Mouse (Mus musculus) testis, postnatal 10 days (tissue): Measurements from ENCODE around the gene Gal3st2c.
"Not testable (repeated sequence)": the region's sequence is repeated elsewhere in the genome, so short reads cannot be mapped to it uniquely, and the experiment has no call there.

ENCODE experiments used
- DNase-seq: peaks from one replicate; pipeline ENCODE4 v3.0.0; 2021; ENCODE audit warnings: low spot score

Gene Gal3st2c

DNA sequence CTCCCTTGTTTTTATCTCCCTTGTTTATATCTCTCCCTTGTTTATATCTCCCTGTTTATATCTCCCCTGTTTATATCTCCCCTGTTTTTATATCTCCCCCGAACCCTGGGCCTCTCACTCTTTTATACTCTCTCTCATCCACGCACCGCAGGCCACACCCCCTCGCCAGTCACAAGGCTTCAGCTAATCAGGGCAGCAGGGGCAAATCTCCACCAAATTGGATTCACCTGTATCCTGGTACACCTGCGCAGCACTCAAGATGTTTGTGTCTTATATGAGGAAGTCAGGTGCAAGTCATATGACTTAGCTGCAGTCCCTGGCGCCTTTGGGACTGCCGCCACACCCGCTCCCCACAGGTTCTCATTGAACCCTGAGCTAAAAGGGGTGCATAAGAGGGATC lies at the start of gene Gal3st2c:
Gene Gal3st2c (plus strand): TSS at position 301 of the 400 bp plus-strand sequence.
- DNase-seq: not testable (repeated sequence)

DNA sequence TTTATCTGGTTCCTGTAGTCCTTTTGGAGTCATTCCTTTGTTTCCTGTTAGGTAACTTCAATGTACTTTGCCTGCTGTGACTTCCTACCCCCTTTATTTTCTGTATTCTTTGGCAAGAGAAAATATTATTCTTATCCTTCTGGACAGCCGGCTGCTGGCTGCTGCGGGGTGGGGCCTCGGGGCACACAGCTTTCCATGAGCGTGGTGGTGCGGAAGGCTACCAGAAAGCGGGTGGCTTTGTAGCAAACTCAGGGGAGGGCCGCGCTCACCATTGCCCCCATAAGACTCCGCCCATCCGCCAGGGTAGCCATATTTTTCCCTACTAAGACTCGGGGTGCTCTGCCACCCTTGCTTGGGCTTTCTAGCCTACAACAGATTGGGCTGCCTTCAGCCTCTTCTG lies 41.2 kb upstream of the Gal3st2c start:
- not testable (repeated sequence) for DNase-seq

DNA sequence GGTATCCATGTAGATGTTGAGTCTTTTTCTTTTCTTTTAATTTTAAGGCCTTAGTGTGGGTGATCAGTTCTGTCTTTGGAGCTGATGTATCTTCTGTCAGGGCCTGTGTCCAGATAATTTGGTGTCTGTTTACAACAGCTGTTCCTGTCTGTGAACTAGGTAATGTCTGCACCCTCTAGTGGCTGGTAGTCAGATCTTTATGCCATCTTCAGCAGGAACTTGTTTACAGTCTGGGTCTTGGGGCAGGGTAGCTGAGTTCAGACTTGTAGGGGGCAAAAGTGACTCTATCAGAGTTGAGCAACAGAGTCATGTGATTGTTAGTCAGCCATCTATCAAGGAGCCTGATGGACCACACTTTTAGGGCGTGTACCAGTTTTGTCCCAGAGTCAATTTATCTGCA lies 23.8 kb upstream of the Gal3st2c start:
- not testable (repeated sequence) for DNase-seq

- not testable (repeated sequence) for DNase-seq
Observed at GRCm38 (mm10) chr1:93970380-93970779, 19.9 kb upstream of the Gal3st2c start.

- DNase-seq: not testable (repeated sequence)
Observed at GRCm38 (mm10) chr1:93970797-93971196, 19.5 kb upstream of the Gal3st2c start.

- DNase-seq: not testable (repeated sequence)
Observed at GRCm38 (mm10) chr1:93975764-93976163, 14.5 kb upstream of the Gal3st2c start.

- DNase-seq: not testable (repeated sequence)
Observed at GRCm38 (mm10) chr1:93978287-93978686, 12.0 kb upstream of the Gal3st2c start.

- DNase-seq: not testable (repeated sequence)
Observed at GRCm38 (mm10) chr1:93980932-93981331, 9.4 kb upstream of the Gal3st2c start.

DNA sequence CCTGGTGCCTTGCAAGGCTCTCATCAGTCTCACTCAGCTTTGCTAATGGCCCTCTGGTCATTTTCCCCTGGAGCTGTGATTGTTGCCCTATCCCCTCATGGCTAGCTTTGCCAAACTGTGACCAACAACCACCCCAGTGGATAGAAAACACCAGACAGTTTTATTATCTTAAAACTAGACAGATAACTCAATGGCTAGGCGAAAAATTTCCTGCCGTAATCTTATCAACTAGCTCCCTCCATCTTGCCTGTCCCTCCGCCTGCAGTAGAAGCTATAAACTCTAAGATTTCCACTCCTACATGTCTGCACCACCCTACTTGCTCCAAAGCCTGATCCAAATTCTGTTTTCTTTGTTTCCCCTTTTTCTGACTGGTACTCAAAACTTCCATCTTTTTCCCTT lies 4.1 kb upstream of the Gal3st2c start:
- no peak for DNase-seq

DNA sequence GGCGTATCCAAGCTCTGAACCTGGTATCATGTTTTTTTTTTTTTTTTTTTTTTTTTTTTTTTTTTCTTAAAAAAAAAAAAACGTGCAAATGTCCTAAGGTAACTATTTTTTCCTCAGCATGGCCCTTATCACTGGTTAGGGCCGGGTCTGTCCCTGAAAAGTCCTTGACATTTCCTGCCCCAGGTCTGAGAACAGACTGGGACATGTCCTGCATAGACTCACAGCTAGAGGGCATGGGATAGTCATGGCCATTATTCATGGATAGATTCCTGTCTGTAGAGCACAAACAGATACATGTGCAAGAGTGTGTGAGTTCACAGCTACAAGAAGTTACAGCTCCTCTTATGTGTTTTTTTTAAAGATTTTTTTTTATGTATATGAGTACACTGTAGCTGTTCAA lies 1.5 kb upstream of the Gal3st2c start:
- no peak for DNase-seq

GRCm38 (mm10) chr1:93991068-93991467 lies 759 bp downstream of the Gal3st2c start:
- not testable (repeated sequence) for DNase-seq

DNA sequence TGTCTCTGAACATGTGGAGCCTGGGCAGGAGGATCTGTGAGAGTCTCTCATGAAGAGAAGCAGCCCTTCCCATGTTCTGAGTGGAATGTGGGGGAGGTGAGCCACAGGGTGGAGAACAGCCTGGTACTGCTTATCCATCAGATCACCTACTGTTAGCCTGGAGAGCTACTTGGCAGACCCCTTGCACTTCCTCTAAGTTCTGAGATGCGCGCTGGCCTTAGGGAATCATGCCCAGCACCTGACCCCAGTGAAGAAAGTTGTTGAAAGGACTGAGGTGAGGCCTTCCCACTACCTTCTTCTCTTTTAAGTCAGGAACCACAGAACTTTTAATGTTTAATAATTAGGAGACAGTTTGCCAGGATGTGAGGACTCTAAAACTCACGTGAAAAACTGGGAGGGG lies 1.2 kb downstream of the Gal3st2c start:
- DNase-seq: not testable (repeated sequence)

DNA sequence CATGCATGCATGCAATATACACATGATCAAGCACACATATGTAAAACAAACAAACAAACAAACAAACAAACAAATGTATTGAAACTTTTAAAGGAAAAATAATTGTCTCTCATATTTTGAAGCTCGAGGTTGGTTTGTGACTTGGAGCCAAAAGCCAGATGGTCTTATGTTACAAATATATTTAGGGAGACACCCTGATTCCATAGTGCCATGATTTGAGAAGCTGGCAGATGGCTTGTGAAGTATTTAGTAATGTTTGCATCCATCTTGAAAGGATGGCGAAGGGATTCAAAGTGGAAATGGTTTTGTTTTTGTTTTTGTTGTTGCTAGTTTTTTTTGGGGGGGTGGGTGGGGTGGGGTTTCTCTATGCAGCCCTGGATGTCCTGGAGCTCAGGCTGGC lies 10.7 kb downstream of the Gal3st2c start:
- no peak for DNase-seq

DNA sequence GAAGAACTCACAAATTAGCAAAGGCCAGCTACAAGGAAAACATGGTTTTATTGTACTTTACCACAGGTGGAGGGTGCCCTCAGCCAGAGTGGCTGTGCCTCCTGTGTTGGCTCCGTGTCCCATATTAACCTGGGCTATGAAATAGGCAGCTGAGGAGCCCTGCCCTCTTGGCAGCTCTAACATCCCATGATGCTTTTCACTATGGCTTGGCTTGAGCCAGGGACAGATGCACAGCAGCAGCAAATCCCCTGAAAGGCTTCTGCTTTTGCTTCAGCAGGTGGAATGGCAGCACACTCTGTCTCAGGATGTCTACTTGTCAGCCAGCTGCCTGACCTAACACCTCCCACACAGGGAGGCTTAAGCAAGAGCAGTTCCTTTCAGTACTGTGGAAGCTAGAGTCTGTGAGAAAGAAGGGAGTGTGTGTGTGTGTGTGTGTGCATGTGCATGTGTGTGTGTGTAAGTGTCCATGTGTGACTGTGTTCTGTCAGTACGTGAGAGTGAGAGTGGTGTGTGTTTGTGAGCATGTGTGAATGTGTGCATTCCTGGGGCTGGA lies 15.7 kb downstream of the Gal3st2c start:
- not testable (repeated sequence) for DNase-seq

DNA sequence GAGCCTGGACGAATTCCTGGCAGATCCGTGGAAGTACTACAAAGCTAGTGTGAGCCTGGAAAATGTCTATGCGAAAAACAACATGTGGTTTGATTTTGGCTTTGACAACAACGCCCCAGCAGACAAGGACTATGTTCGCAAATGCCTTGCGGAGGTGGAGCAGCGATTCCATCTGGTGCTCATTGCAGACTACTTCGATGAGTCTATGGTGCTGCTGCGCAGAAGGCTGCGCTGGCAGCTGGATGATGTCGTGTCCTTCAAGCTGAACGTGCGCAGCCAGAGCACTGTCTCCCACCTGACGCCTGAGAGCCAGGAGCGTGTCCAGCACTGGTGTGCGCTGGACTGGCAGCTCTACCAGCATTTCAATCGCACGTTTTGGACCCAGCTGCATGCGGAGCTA lies 18.5 kb downstream of the Gal3st2c start:
- DNase-seq: not testable (repeated sequence)

- no peak for DNase-seq
Observed at GRCm38 (mm10) chr1:94011643-94012042, 21.3 kb downstream of the Gal3st2c start.

DNA sequence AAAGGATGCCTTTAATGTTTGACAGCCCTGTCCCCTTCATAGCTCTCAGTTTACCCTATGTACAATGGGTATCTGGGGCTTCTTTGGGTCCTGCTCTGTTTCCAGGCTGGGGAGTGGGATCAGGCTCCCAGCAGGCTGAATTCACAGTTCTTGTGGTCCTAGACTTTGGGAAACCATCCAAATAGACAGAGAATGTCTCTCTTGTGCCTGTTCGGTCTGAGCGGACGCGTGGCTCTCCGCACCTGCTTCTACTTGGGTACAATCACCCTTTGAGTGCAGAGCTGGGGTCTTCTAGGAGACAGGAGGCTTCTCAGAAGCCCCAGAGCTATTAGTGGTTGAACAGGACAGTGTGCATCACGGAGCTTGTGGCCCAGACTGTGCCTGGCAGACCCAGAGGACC lies 29.8 kb downstream of the Gal3st2c start, which contains the start of gene Neu4:
Gene Neu4 (plus strand): TSS at position 301 of the 400 bp plus-strand sequence.
- no peak for DNase-seq

DNA sequence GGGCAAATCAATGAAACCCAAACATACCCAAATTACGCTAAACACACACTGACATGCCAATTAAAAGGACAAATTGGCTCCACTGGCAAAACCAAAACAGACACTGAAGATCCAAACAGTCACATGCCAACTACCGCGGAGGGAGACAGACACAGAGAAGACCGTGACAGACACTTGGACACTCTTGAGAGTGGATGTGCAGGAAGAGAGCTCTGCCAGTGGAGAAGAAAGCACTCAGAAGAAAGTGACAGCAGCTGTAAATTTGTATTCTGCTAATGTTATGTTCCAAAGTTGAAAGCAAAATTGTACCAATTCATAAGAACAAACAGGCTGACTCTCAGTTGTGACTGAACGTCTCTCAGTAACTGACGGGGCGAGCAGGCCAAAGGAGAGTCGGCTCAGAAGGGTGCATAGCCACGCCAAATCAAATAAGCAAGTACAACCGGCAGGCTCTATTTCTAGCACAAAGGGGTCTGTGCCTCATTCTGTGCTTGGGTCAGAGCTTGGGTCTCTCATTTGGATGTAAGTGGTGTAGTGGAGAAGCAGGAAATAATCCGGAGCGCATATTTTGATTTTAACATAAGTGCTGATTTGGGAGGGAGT lies 37.3 kb downstream of the Gal3st2c start:
- no peak for DNase-seq

GRCm38 (mm10) chr1:94028741-94029140 lies 38.4 kb downstream of the Gal3st2c start:
- DNase-seq: no peak

DNA sequence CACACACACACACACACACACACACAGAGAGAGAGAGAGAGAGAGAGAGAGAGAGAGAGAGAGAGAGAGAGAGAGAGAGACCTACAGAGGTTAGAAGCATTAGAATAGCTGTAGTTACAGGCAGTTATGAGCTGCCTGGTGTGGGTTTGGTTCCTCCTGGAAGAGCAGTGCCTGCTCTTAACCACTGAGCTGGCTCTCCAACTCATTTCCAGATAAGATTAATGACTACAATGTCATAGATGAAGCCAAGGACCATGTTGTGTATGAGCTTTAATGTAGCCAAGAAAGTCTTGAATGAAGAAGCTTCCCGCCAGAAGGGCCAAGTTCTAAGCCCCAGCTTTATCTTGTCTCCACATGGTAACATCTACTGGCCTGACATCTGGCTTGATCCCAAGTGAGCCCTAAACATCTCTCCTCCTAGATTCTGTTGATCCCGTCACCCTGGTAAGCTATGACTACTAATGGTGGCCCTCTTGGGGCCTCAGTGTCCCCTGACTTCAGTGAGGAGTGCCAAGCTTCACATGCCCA lies 42.8 kb downstream of the Gal3st2c start:
- DNase-seq: no peak

- DNase-seq: peak; percentile 84
Observed at GRCm38 (mm10) chr1:94034984-94035743, 44.9 kb downstream of the Gal3st2c start.

DNA sequence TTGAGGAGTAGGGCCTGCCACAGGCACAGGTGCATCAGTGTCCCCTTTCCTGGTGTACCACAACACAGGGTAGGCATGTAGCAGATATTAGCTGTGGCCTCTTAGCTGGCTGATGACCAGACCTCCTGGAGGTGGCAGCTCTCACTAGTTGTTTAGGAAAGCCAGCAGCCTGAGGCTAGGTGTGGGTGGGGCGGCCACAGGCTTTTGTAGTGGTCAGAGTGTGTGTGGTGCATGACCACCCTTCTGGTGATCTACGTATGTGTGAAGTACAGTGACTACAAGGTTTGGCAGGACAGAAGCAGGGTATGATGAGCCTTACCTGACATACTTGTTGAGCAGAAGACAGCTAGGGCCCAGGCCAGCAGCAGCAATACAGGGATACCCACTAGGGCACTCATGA lies 50.1 kb downstream of the Gal3st2c start:
- no peak for DNase-seq

DNA sequence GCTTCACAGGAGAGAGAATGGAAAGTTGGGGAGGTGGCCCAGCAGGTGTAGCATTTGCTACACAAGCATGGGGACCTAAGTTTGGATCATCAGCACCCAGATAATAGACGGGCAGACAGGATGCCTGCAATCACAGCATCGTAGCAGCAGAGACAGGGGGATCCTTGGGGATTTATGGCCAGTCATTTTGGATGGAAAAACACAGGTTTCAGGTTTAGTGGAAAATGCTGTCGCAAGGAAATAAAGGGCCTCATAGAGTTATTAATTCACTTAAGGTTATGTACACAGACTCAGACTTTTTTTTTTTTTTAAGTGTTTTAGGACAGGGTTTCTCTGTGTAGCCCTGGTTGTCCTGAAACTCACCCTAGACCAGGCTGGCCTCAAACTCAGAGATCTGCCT lies 55.2 kb downstream of the Gal3st2c start:
- DNase-seq: no peak
